Mouse (Mus musculus) liver, adult 2 months (tissue): ENCODE measurements around the gene Snca.

Experiments used
- CTCF ChIP-seq: fragments of 200-500 bp; IDR thresholded peaks from 2 replicates; pipeline ENCODE4 v1.5.1; 2011; ENCODE audit warnings: low read depth, low read length, control low read depth
- POLR2A ChIP-seq: fragments of 200-500 bp; IDR thresholded peaks from 2 replicates; pipeline ENCODE4 v1.6.1; 2011; ENCODE audit warnings: low read length, control low read depth; ENCODE audit not compliant: insufficient read depth; ENCODE audit errors: extremely low read depth

DNA sequence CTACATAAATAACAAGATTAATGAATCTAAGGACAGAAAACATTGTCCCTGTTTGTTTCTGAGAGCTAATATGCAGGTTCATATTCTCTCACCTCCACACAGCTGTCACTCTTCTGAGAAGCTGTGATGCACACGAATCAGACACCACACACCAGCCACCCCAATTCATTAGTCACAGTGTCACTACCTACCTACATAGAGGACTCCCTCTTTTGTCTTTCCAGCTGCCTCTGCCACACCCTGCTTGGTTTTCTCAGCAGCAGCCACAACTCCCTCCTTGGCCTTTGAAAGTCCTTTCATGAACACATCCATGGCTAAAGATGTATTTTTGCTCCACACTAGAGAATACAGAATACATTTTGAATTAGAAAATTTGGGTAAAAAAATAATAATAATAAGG is 2.4 kb downstream of the Snca start:
- TF ChIP-seq CTCF (no peak), POLR2A (no peak)
